Mouse (Mus musculus): ENCODE measurements around the gene Immp2l. TPM values are rescaled to one million over a fixed set of nuclear protein-coding genes. Genes with fewer than 3 reads are reported as not detected.
A peak's percentile ranks its signal among the peaks of the same experiment; 100 is the strongest.

Gene Immp2l
- polyA plus RNA-seq, 2 experiments: 6.9 to 10.6 TPM

GRCm38 (mm10) chr12:41436206-41436985, 412.5 kb downstream of the Immp2l start:
- Histone ChIP-seq H3K9me3 (ENCODE audit: control insufficient read depth, low read length) (no peaks in the 10 kb centered on the region), H3K27me3 (ENCODE audit: control insufficient read depth, insufficient read depth, low read length) (no peaks in the 10 kb centered on the region), H3K36me3 (ENCODE audit: control insufficient read depth, insufficient read depth, low read length) (no peaks in the 10 kb centered on the region), H3K27ac (replicated peaks; ENCODE audit: low read depth, low read length) (no peak overlapping the region), H3K4me1 (ENCODE audit: control insufficient read depth, insufficient read depth, low read length) (peaks cover 10% of the 10 kb centered on the region), H3K4me2 (replicated peaks; ENCODE audit: low read depth, low read length, severe bottlenecking) (no peak overlapping the region), H3K9ac (ENCODE audit: low read depth, low read length, severe bottlenecking) (no peak overlapping the region), H3K4me3 (replicated peaks; ENCODE audit: low read length) (no peak overlapping the region)
- ATAC-seq (ENCODE audit: low FRiP score, low read depth): no peak
- no peak for DNase-seq (ENCODE audit: low spot score)
- whole genome bisulfite sequencing: 79% methylated on average over 5 of the region's 5 CpGs
- no peak for TF ChIP-seq POLR2A (IDR thresholded peaks at IDR 0.05; ENCODE audit: borderline replicate concordance, extremely low read depth, insufficient read depth, insufficient read length)

GRCm38 (mm10) chr12:41438446-41438845, 414.6 kb downstream of the Immp2l start:
- H3K4me1 ChIP-seq (ENCODE audit: control insufficient read depth, insufficient read depth, low read length): peaks cover 10% of the 10 kb centered on the region
- peak; percentile 56 for DNase-seq (ENCODE audit: low spot score)

GRCm38 (mm10) chr12:41468374-41468991, 444.6 kb downstream of the Immp2l start:
- Histone ChIP-seq H3K9me3 (ENCODE audit: control insufficient read depth, low read length) (no peaks in the 10 kb centered on the region), H3K4me3 (replicated peaks; ENCODE audit: low read length) (no peak overlapping the region), H3K36me3 (ENCODE audit: control insufficient read depth, insufficient read depth, low read length) (no peaks in the 10 kb centered on the region), H3K4me2 (replicated peaks; ENCODE audit: low read depth, low read length, severe bottlenecking) (no peak overlapping the region), H3K9ac (ENCODE audit: low read depth, low read length, severe bottlenecking) (no peak overlapping the region), H3K4me1 (ENCODE audit: control insufficient read depth, insufficient read depth, low read length) (no peaks in the 10 kb centered on the region), H3K27me3 (ENCODE audit: control insufficient read depth, insufficient read depth, low read length) (no peaks in the 10 kb centered on the region), H3K27ac (replicated peaks; ENCODE audit: low read depth, low read length) (no peak overlapping the region)
- 90% methylated on average over 3 of the region's 3 CpGs for WGBS
- DNase-seq (ENCODE audit: low spot score) (no peak), ATAC-seq (ENCODE audit: low FRiP score, low read depth) (no peak)
- TF ChIP-seq POLR2A (IDR thresholded peaks at IDR 0.05; ENCODE audit: borderline replicate concordance, extremely low read depth, insufficient read depth, insufficient read length): no peak

More at GRCm38 (mm10) chr12:41438446-41438845, 414.6 kb downstream of the Immp2l start:
- H3K4me3 ChIP-seq (replicated peaks; ENCODE audit: low read length): no peak overlapping the region
- H3K9me3 ChIP-seq (ENCODE audit: control insufficient read depth, low read length): no peaks in the 10 kb centered on the region
- H3K36me3 ChIP-seq (ENCODE audit: control insufficient read depth, insufficient read depth, low read length): no peaks in the 10 kb centered on the region
- TF ChIP-seq POLR2A (IDR thresholded peaks at IDR 0.05; ENCODE audit: borderline replicate concordance, extremely low read depth, insufficient read depth, insufficient read length): no peak
- peak; percentile 63 for ATAC-seq (ENCODE audit: low FRiP score, low read depth)
- no peak overlapping the region for H3K4me2 ChIP-seq (replicated peaks; ENCODE audit: low read depth, low read length, severe bottlenecking)
- WGBS: 16% methylated on average over 4 of the region's 4 CpGs
- no peaks in the 10 kb centered on the region for H3K27me3 ChIP-seq (ENCODE audit: control insufficient read depth, insufficient read depth, low read length)
- H3K9ac ChIP-seq (ENCODE audit: low read depth, low read length, severe bottlenecking): no peak overlapping the region
- H3K27ac ChIP-seq (replicated peaks; ENCODE audit: low read depth, low read length): no peak overlapping the region

DNA sequence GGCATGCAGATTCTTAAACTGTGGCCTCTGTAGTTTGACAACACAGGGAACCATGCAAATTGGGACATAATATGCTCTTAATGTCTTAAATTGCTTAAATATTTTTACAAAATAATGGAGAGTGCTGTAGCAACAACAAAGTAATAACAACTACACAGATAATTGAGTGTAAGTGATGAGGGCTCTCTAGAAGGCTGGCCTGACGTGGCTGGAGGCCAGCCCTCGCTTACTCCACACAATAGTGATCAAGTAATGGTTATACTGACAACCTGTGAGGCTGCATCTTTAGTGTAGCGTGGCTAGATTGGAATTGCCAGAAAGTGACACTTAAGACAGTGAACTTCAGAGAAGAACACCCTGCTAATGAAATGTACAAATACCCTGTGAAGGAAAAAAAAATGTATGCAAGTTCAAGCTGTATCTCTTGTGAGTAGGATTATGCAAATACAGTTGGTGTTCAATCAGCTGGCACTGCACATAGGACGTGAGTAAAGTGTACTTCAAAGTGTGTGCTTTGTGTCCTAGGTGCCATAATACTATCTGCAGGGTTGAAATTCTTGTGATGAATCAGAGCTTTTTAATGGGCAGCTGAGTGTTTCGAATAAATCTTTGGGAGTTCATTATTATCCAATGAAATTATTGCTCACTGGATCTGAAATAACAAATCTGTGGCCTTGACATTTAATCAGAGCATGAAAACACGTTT, 445.4 kb downstream of the Immp2l start:
- H3K4me3 ChIP-seq (replicated peaks; ENCODE audit: low read length): no peak overlapping the region
- no peak overlapping the region for H3K4me2 ChIP-seq (replicated peaks; ENCODE audit: low read depth, low read length, severe bottlenecking)
- no peaks in the 10 kb centered on the region for H3K27me3 ChIP-seq (ENCODE audit: control insufficient read depth, insufficient read depth, low read length)
- DNase-seq (ENCODE audit: low spot score) (no peak), ATAC-seq (ENCODE audit: low FRiP score, low read depth) (no peak)
- no peaks in the 10 kb centered on the region for H3K9me3 ChIP-seq (ENCODE audit: control insufficient read depth, low read length)
- no peak for TF ChIP-seq POLR2A (IDR thresholded peaks at IDR 0.05; ENCODE audit: borderline replicate concordance, extremely low read depth, insufficient read depth, insufficient read length)
- WGBS: 67% methylated on average over 6 of the region's 6 CpGs
- H3K4me1 ChIP-seq (ENCODE audit: control insufficient read depth, insufficient read depth, low read length): no peaks in the 10 kb centered on the region
- H3K9ac ChIP-seq (ENCODE audit: low read depth, low read length, severe bottlenecking): no peak overlapping the region
- no peaks in the 10 kb centered on the region for H3K36me3 ChIP-seq (ENCODE audit: control insufficient read depth, insufficient read depth, low read length)
- no peak overlapping the region for H3K27ac ChIP-seq (replicated peaks; ENCODE audit: low read depth, low read length)

DNA sequence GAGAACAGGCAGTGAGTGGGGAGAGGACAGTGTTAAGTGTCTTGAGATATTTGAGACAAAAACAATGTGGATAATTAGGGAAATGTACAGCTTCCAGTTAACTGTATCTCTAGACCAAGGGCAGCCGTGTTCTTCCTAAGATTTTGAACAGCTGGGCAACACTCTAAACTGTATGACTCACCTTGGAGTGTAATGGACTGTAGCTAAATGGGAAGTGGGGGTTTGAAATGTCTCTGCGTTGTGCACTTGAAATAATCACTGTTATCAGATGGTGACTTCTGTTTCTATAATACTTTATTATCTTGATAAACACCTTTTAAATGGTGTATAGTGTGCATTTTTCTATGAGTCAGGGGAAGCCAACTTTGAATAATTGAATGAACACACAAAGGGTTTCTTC, 457.6 kb downstream of the Immp2l start:
- no peak for ATAC-seq (ENCODE audit: low FRiP score, low read depth)
- no peaks in the 10 kb centered on the region for H3K27me3 ChIP-seq (ENCODE audit: control insufficient read depth, insufficient read depth, low read length)
- peaks cover 12% of the 10 kb centered on the region for H3K4me1 ChIP-seq (ENCODE audit: control insufficient read depth, insufficient read depth, low read length)
- H3K36me3 ChIP-seq (ENCODE audit: control insufficient read depth, insufficient read depth, low read length): no peaks in the 10 kb centered on the region
- no peak overlapping the region for H3K27ac ChIP-seq (replicated peaks; ENCODE audit: low read depth, low read length)
- no peak for TF ChIP-seq POLR2A (IDR thresholded peaks at IDR 0.05; ENCODE audit: borderline replicate concordance, extremely low read depth, insufficient read depth, insufficient read length)
- H3K9ac ChIP-seq (ENCODE audit: low read depth, low read length, severe bottlenecking): no peak overlapping the region
- DNase-seq (ENCODE audit: low spot score): no peak
- no peak overlapping the region for H3K4me2 ChIP-seq (replicated peaks; ENCODE audit: low read depth, low read length, severe bottlenecking)
- H3K9me3 ChIP-seq (ENCODE audit: control insufficient read depth, low read length): no peaks in the 10 kb centered on the region
- 54% methylated on average over 2 of the region's 2 CpGs for WGBS
- H3K4me3 ChIP-seq (replicated peaks; ENCODE audit: low read length): no peak overlapping the region

Measured in limb, embryonic 14.5 days (tissue).